Mouse (Mus musculus) gastrocnemius, adult 2 months (tissue): ENCODE measurements at regions not wholly inside any gene's neighbourhood (a gene's known extent, or its start where the extent isn't known, plus 50 kb on each side); places are given as distances from the start of the nearest gene placed in this dataset.
A peak's percentile ranks its signal among the peaks of the same experiment; 100 is the strongest.

Experiments
- DNase-seq: peaks from one replicate; pipeline ENCODE4 v3.0.0; 2022
- H3K27ac ChIP-seq: fragments of 200-600 bp; 2 replicates; pipeline ENCODE4 v1.8.1; 2022; ENCODE audit warnings: mild to moderate bottlenecking
- H3K4me3 ChIP-seq: fragments of 200-600 bp; 2 replicates; pipeline ENCODE4 v1.8.1; 2022; ENCODE audit warnings: mild to moderate bottlenecking, moderate library complexity
- CTCF ChIP-seq: fragments of 200-600 bp; IDR thresholded peaks from 2 replicates; pipeline ENCODE4 v1.8.1; 2022; ENCODE audit warnings: antibody characterized with exemption, mild to moderate bottlenecking, moderate library complexity
- intact Hi-C: fragments of 180-260 bp; cut with DNase I; formaldehyde crosslinking; loops from one replicate; pipeline ENCODE4 v1.15.1; 2025

- intact Hi-C loops, result no loop called here
- no peak overlapping the region for H3K27ac ChIP-seq
- no peak overlapping the region for H3K4me3 ChIP-seq
- DNase-seq, result no peak
- TF ChIP-seq CTCF, result no peak
These were observed 169.5 kb downstream of the Ttc32 start for GRCm38 (mm10) chr12:9199321-9199720.

DNA sequence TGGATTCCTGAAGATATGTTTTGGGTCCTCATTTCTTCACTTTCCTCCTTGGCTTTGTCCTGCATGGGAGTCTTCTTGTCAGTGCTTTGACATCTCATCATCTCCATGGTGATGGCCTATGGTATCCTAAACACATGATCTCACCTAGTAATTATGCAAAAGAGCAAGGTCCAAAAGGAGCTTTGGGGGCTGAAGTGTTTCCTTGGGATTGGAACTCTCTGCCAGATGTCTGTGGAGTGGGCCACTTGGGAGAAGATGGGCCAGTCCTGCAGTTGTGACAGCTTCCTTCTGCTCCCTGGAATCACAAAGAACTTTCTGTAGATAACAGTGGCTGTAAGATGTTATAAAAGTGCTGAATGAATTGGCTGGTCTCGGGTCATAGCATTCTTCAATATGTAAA, 182.4 kb downstream of the Ttc32 start:
- DNase-seq, result no peak
- TF ChIP-seq CTCF, result no peak
- intact Hi-C loops, result no loop called here
- Histone ChIP-seq H3K4me3 (no peak overlapping the region), H3K27ac (no peak overlapping the region)

DNA sequence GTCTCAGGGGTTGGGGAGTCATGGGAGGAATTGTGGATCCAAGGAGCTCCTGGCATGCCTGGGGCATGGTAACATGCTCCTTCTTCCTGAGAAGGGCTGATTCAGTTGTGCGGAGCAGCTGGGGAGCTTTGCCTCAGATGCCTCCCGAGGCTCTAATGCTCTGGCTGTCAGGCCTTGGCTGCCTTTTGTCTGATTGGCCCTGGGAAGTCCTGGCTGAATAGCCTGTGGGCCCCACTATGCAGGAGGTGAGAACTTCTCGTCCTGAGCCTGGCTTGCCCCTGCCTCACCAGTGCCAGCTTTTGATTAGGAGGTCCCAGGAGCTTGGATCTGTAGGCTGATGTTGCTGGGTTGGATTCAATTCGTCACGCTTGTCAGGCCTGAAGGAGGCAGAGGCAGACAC, 195.2 kb downstream of the Ttc32 start:
- no peak for TF ChIP-seq CTCF
- intact Hi-C loops, result no loop called here
- no peak for DNase-seq
- H3K27ac ChIP-seq, result no peak overlapping the region
- H3K4me3 ChIP-seq, result no peak overlapping the region

- intact Hi-C loops, result no loop called here
- H3K27ac ChIP-seq, result peak overlapping the region; percentile 35; the same call in 1 of the 2 replicates
- no peak for TF ChIP-seq CTCF
- DNase-seq, result peak; percentile 46
- H3K4me3 ChIP-seq, result no peak overlapping the region
These were observed 198.1 kb downstream of the Ttc32 start for GRCm38 (mm10) chr12:9227901-9228300.

DNA sequence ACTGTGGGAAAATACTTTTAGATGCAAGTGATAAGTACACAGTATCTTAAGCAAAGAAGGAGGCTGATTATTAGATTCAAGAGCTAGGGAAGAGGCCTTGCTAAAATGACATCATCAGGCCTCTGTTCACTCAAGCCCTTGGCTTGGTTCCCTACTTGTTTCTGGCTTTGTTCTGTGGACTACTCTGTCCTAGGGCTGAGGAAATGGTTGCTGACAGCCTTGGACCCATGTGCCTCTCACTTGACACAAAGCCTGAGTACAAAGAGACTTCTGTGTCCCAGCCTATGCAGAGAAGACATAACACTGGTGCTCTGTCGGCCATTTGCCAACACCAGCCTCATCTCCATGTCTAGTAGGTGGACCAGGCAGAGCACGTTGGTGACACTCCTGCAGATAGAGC, 198.7 kb downstream of the Ttc32 start:
- Histone ChIP-seq H3K27ac (peak overlapping the region; percentile 35; the same call in 1 of the 2 replicates), H3K4me3 (no peak overlapping the region)
- DNase-seq, result peak; percentile 36
- TF ChIP-seq CTCF, result no peak
- intact Hi-C loops, result no loop called here

DNA sequence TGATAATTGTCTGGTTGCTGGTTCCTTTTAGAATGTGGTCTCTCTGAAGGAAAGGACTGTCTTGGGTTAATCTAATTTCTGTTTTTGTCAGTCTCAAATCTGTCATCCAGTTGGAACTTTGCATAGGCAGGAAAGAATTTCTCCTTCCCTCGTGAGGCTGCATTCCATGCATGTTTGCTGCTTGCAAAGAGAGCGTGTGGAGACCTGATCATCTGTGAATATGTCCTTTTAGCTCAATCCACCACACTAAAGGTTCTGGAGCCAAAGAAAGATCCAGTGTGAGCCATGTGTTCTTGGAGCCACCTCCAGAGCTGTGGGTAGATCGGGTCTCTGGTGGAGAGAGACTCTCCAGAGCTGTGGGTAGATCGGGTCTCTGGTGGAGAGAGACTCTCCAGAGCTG, 200.2 kb downstream of the Ttc32 start:
- intact Hi-C loops, result no loop called here
- H3K27ac ChIP-seq, result no peak overlapping the region
- no peak for TF ChIP-seq CTCF
- no peak overlapping the region for H3K4me3 ChIP-seq
- no peak for DNase-seq

GRCm38 (mm10) chr12:9230576-9230975, 200.8 kb downstream of the Ttc32 start:
- H3K27ac ChIP-seq, result no peak overlapping the region
- DNase-seq, result no peak
- H3K4me3 ChIP-seq, result no peak overlapping the region
- no peak for TF ChIP-seq CTCF
- intact Hi-C loops, result no loop called here

- H3K27ac ChIP-seq, result no peak overlapping the region
- no peak for DNase-seq
- intact Hi-C loops, result no loop called here
These were observed 202.6 kb downstream of the Ttc32 start for GRCm38 (mm10) chr12:9232431-9232830.

GRCm38 (mm10) chr12:9235866-9236265, 206.1 kb downstream of the Ttc32 start:
- Histone ChIP-seq H3K27ac (no peak overlapping the region), H3K4me3 (no peak overlapping the region)
- TF ChIP-seq CTCF, result no peak
- DNase-seq, result peak; percentile 19
- intact Hi-C loops, result no loop called here

More at GRCm38 (mm10) chr12:9232431-9232830, 202.6 kb downstream of the Ttc32 start:
- no peak overlapping the region for H3K4me3 ChIP-seq
- no peak for TF ChIP-seq CTCF

DNA sequence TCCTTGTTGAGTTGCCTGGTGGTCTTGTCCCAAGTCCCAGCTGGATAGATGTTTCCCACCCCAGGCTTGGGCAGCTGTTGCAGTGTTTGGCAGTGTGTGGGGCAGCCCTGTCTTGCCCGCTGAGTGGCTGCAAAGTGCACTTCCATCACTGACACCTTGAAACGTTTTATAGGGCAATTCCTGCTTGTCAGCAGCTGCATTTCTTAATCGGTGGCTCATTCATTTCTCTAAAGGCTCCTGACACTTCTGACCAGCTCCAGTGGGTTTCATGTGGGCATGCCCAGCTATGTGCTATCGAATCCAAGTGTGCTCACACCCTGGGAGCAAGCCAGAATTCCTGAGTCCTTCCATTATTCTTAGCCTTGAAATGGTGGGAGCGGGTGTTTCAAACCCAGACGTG, 207.7 kb downstream of the Ttc32 start:
- no peak for DNase-seq
- H3K27ac ChIP-seq, result no peak overlapping the region
- no peak for TF ChIP-seq CTCF
- H3K4me3 ChIP-seq, result no peak overlapping the region
- intact Hi-C loops, result no loop called here

DNA sequence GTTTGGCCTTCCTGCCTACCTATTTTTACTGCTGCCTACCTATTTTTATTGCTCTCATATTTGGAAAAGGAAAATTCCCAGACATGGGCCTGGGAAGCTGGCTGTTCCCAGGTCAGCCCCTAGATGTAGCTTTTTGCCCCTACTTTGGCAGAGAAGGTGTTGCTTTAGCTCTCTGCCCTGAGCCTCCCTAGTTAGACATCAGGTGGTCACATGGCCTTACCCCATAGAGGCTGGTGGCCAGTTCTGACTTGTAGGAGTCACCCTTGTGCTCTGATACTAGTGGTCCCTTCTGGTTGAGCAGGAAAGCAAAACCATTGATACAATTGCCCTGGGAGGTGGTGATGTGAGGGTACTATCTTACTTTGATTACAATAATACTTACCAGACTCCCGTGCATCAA, 208.2 kb downstream of the Ttc32 start:
- no peak overlapping the region for H3K27ac ChIP-seq
- intact Hi-C loops, result no loop called here
- no peak for DNase-seq
- no peak overlapping the region for H3K4me3 ChIP-seq
- TF ChIP-seq CTCF, result no peak

DNA sequence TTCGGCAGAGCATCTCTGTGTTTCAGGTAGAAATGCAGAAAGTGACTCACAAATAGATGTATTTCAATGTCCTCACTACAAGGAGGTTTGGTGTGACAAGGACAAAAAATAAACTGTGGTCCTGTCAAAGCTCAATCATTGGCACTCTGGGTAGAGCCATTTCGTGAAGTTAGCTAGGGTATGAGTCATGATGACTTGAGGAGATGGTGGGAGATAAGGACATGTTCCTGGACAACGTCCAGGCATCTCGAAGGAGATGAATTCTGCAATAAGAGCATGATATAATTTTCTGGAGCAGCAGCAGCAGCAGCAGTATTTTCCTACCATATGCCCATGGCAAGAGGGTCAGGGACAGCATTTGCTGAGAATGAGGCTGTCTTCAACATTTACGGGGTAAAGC, 217.7 kb downstream of the Ttc32 start:
- no peak overlapping the region for H3K4me3 ChIP-seq
- intact Hi-C loops, result no loop called here

DNA sequence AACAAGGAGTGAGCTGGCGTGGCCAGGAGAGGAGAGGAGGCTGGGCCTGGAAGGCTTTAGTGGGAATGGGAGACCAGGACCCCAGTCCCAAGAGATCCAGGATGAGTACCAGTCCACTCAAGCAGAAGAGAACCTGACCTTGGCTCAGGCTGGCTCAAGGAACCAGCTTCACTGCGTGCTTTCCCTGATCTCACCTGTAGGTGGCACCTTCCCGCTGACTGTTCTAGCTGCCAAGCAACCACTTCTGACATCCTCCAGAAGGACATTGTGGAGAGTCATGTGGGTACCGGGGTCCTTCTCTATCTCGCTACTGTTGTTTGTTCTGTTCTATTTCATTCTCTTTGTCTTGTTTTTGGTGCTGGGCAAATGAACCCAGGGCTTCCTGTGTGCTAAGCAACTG, 222.0 kb downstream of the Ttc32 start:
- intact Hi-C loops, result no loop called here
- TF ChIP-seq CTCF, result peak; percentile 67
- Histone ChIP-seq H3K27ac (no peak overlapping the region), H3K4me3 (no peak overlapping the region)
- DNase-seq, result peak; percentile 53

More for the DNA sequence above, 217.7 kb downstream of the Ttc32 start:
- TF ChIP-seq CTCF, result no peak
- H3K27ac ChIP-seq, result no peak overlapping the region
- no peak for DNase-seq

GRCm38 (mm10) chr12:9253306-9254074, 223.7 kb downstream of the Ttc32 start:
- no peak for DNase-seq
- intact Hi-C loops, result no loop called here
- Histone ChIP-seq H3K4me3 (no peak overlapping the region), H3K27ac (no peak overlapping the region)
- no peak for TF ChIP-seq CTCF
